Mouse (Mus musculus): ENCODE data around the gene Agpat1. TPM values are rescaled to one million over a fixed set of nuclear protein-coding genes. Genes with fewer than 3 reads are reported as not detected.

Agpat1 gene
- polyA plus RNA-seq, 1 experiment from 2014 or later: 122 TPM

- Histone ChIP-seq H3K27me3 (replicated peaks; ENCODE audit: control insufficient read depth, insufficient read depth, low read length) (no peaks in the 10 kb centered on the region), H3K4me1 (ENCODE audit: control insufficient read depth, insufficient read depth, low read depth, low read length) (peaks cover 30% of the 10 kb centered on the region), H3K27ac (ENCODE audit: low read depth, low read length) (peak within 1 kb of the TSS; percentile 78), H3K9me3 (ENCODE audit: control insufficient read depth, low read length) (no peaks in the 10 kb centered on the region), H3K36me3 (ENCODE audit: control insufficient read depth, insufficient read depth, low read length) (peaks cover 4% of the 10 kb centered on the region; the same call in 1 of the 2 replicates), H3K4me3 (ENCODE audit: low read length) (peak within 1 kb of the TSS; percentile 67), H3K4me2 (ENCODE audit: low read length) (peak within 1 kb of the TSS; percentile 75), H3K9ac (ENCODE audit: low read depth, low read length) (peak within 1 kb of the TSS; percentile 75)
- WGBS: 0% methylated on average over 16 of the region's 16 CpGs
- ATAC-seq: peak; percentile 82
Measured at GRCm38 (mm10) chr17:34644608-34645007, 40.5 kb downstream of the Agpat1 start, which contains the start of gene Fkbpl. Fkbpl (plus strand) TSS chr17:34644764.

DNA sequence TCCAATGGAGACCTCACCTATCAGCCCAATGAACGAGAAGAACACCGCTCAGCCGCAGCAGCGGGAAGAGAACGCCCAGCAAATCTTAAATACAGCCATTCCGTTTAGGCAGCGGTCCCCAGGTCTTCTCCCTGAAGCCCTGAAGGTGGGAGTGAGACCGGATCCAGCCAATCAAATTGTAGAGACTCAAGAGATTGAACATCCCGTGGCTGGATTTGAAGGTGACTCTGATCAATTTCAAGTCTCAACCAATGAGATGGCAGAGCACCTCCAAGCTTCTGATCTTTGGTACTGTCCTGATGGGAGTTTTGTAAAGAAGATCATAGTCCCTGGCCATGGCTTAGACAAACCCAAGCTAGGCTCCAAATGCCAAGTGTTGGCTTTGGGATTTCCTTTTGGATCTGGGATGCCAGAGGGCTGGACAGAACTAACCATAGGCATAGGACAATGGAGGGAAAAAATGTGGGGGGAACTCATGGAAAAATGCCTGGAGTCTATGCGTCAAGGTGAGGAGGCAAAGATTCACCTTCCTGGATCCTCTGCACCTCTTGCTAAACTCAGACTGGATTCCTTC lies 41.3 kb downstream of the Agpat1 start:
- Histone ChIP-seq H3K4me2 (ENCODE audit: low read length) (peak overlapping the region; percentile 75), H3K27ac (ENCODE audit: low read depth, low read length) (no peak overlapping the region; the same call in 1 of the 2 replicates), H3K36me3 (ENCODE audit: control insufficient read depth, insufficient read depth, low read length) (peaks cover 4% of the 10 kb centered on the region; the same call in 1 of the 2 replicates), H3K4me3 (ENCODE audit: low read length) (peak overlapping the region; percentile 67), H3K4me1 (ENCODE audit: control insufficient read depth, insufficient read depth, low read depth, low read length) (peaks cover 30% of the 10 kb centered on the region), H3K27me3 (replicated peaks; ENCODE audit: control insufficient read depth, insufficient read depth, low read length) (no peaks in the 10 kb centered on the region), H3K9ac (ENCODE audit: low read depth, low read length) (peak overlapping the region; percentile 75), H3K9me3 (ENCODE audit: control insufficient read depth, low read length) (no peaks in the 10 kb centered on the region)
- 48% methylated on average over 10 of the region's 10 CpGs for WGBS
- no peak for ATAC-seq

GRCm38 (mm10) chr17:34645831-34646511 lies 41.9 kb downstream of the Agpat1 start:
- H3K27ac ChIP-seq (ENCODE audit: low read depth, low read length): no peak overlapping the region

DNA sequence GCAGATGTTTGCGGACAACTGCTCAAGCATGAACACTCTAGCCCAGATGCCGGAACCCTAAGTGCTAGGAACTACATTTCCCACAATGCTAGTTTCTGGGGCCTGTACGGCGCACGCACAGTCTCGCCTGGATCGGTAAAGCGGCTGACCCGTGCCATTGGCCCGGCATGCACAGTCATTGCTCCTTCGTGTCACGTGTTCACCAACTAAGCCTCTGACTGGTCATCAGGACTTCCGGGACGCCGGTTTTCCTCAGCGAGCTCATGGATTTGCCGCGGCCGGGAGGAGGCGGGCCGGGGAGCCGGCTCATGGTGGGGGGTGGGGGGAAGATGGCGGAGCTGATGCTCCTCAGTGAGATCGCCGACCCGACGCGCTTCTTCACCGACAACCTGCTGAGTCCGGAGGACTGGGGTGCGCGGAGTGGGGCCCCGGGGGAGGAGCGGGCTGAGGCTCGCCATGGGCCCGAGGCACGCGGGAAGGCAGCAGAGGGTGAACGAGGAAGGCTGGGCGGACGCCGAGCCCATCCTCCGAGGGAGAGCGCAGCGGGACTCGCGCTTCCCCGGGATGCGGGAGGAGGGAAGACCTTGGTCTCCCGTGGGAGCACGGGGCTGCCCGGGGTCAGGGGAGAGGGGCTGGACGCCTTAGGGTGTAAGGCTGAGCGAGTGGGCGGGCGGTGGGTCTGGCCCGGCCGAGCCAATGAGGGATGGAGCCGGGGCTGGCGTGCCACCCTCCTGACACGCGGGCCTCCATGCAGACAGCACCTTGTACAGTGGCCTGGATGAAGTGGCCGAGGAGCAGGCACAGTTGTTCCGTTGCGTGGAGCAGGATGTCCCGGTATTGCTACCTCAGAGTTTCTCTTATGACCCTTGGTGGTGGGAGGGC lies 43.1 kb downstream of the Agpat1 start, which contains the start of gene Atf6b:
Gene Atf6b, plus strand, starts transcription at position 241 of the 882 bp plus-strand sequence.
- H3K4me3 ChIP-seq (ENCODE audit: low read length): peak within 1 kb of the TSS; percentile 74
- peak within 1 kb of the TSS; percentile 82 for H3K4me2 ChIP-seq (ENCODE audit: low read length)
- no peaks in the 10 kb centered on the region for H3K27me3 ChIP-seq (replicated peaks; ENCODE audit: control insufficient read depth, insufficient read depth, low read length)
- H3K27ac ChIP-seq (ENCODE audit: low read depth, low read length): peak within 1 kb of the TSS; percentile 76
- H3K36me3 ChIP-seq (ENCODE audit: control insufficient read depth, insufficient read depth, low read length): peaks cover 21% of the 10 kb centered on the region
- under 1% methylated on average over 63 of the region's 66 CpGs for WGBS
- peak; percentile 97 for ATAC-seq
- H3K9me3 ChIP-seq (ENCODE audit: control insufficient read depth, low read length): no peaks in the 10 kb centered on the region
- peak within 1 kb of the TSS; percentile 88 for H3K9ac ChIP-seq (ENCODE audit: low read depth, low read length)
- peaks cover 28% of the 10 kb centered on the region for H3K4me1 ChIP-seq (ENCODE audit: control insufficient read depth, insufficient read depth, low read depth, low read length)

More at GRCm38 (mm10) chr17:34645831-34646511, 41.9 kb downstream of the Agpat1 start:
- H3K4me1 ChIP-seq (ENCODE audit: control insufficient read depth, insufficient read depth, low read depth, low read length): peaks cover 30% of the 10 kb centered on the region
- H3K4me3 ChIP-seq (ENCODE audit: low read length): no peak overlapping the region; the same call in 1 of the 2 replicates
- H3K36me3 ChIP-seq (ENCODE audit: control insufficient read depth, insufficient read depth, low read length): peaks cover 10% of the 10 kb centered on the region
- 77% methylated on average over 30 of the region's 30 CpGs for WGBS
- H3K9me3 ChIP-seq (ENCODE audit: control insufficient read depth, low read length): no peaks in the 10 kb centered on the region
- H3K9ac ChIP-seq (ENCODE audit: low read depth, low read length): no peak overlapping the region
- ATAC-seq: no peak
- H3K4me2 ChIP-seq (ENCODE audit: low read length): peak overlapping the region; percentile 75
- H3K27me3 ChIP-seq (replicated peaks; ENCODE audit: control insufficient read depth, insufficient read depth, low read length): no peaks in the 10 kb centered on the region

DNA sequence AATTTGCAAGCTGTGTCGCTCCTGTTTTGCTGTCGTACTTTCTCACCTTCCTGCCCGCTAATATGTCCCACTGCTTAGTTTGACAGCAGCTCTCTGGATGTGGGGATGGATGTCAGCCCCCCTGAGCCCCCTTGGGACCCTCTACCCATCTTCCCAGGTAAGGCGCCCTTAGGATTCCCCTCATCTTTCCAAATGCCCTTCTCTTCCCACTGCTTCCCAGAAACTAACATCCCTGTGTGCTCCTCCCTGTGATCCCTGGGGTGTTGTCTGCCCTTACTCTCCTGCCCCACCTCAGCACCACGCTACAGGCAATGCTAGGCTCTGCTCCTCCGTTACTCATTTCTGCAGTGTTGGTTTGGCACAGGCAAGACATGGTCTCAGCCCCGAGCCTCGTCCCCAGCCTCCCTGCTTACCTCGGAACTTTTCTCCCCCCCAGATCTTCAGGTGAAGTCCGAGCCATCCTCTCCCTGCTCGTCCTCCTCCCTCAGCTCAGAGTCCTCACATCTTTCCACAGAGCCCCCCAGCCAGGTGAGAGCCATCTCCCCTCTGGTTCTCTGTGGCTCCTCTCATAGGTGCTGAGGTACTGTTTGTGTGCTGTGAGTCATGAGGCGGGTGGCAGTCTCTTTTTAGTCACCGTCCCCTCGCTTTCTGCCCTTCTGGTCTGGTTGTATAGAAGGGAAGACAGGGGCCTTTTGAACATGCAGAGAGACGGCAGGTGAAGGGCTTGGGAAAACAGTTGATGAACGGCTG lies 44.3 kb downstream of the Agpat1 start:
- H3K9ac ChIP-seq (ENCODE audit: low read depth, low read length): no peak overlapping the region

DNA sequence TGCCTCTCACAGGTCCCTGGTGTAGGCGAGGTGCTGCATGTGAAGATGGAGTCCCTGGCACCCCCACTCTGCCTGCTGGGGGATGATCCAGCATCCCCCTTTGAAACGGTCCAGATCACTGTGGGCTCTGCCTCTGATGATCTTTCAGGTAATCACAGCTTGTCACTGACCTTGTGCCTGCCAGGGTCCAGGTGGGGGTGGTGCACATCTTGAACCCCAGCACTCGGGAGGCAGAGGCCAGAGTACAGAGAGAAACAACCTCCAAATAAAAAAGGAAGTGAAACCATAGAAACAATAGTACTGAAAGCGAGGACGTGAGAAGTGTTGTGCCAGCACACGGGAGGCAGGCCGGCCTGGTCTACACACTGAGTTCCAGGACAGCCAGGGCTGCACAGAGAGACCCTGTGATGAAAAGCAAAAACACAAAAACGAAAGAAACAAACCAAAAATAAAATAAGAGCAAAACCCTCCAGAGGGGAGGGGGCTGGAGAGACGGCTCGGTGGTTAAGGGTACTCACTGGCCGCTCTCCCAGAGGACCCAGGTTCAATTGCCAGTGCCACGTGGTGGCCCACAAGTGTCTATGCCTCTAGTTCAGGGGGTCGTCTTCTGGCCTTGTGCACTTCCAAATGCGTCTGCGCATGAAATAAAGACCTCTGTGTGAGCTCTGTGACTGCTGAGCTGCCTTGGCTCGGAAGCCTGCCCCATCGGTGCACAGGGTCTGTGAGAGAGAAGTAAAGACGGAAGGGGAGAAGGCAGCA lies 45.2 kb downstream of the Agpat1 start:
- no peak for ATAC-seq
- H3K36me3 ChIP-seq (ENCODE audit: control insufficient read depth, insufficient read depth, low read length): peaks cover 36% of the 10 kb centered on the region
- no peak overlapping the region for H3K9ac ChIP-seq (ENCODE audit: low read depth, low read length)
- H3K4me1 ChIP-seq (ENCODE audit: control insufficient read depth, insufficient read depth, low read depth, low read length): peaks cover 28% of the 10 kb centered on the region
- H3K27me3 ChIP-seq (replicated peaks; ENCODE audit: control insufficient read depth, insufficient read depth, low read length): no peaks in the 10 kb centered on the region
- no peak overlapping the region for H3K27ac ChIP-seq (ENCODE audit: low read depth, low read length)
- H3K4me2 ChIP-seq (ENCODE audit: low read length): no peak overlapping the region
- H3K4me3 ChIP-seq (ENCODE audit: low read length): no peak overlapping the region
- 91% methylated on average over 18 of the region's 18 CpGs for WGBS
- no peaks in the 10 kb centered on the region for H3K9me3 ChIP-seq (ENCODE audit: control insufficient read depth, low read length)

More for the DNA sequence above, 44.3 kb downstream of the Agpat1 start:
- H3K4me1 ChIP-seq (ENCODE audit: control insufficient read depth, insufficient read depth, low read depth, low read length): peaks cover 28% of the 10 kb centered on the region
- 90% methylated on average over 16 of the region's 16 CpGs for WGBS
- H3K27ac ChIP-seq (ENCODE audit: low read depth, low read length): no peak overlapping the region
- no peaks in the 10 kb centered on the region for H3K27me3 ChIP-seq (replicated peaks; ENCODE audit: control insufficient read depth, insufficient read depth, low read length)
- H3K9me3 ChIP-seq (ENCODE audit: control insufficient read depth, low read length): no peaks in the 10 kb centered on the region
- no peak for ATAC-seq
- H3K4me3 ChIP-seq (ENCODE audit: low read length): peak overlapping the region; percentile 74
- H3K36me3 ChIP-seq (ENCODE audit: control insufficient read depth, insufficient read depth, low read length): peaks cover 32% of the 10 kb centered on the region
- peak overlapping the region; percentile 82 for H3K4me2 ChIP-seq (ENCODE audit: low read length)

DNA sequence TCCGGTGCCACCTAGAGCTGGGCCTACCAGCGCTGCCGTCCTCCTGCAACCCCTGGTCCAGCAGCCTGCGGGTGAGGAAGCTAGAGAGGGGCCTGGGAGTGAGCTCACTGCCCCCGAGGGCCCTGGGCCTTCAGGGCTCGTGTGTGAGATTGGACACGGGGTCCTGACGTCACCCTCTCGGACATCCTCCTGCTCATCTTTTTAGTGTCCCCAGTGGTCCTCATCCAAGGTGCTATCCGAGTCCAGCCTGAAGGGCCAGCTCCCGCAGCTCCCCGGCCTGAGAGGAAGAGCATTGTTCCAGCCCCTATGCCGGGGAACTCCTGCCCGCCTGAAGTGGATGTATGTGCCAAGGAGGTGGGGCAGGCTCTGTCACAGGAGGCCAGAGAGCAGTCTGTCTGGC lies 46.7 kb downstream of the Agpat1 start:
- Histone ChIP-seq H3K27ac (ENCODE audit: low read depth, low read length) (no peak overlapping the region), H3K4me1 (ENCODE audit: control insufficient read depth, insufficient read depth, low read depth, low read length) (peaks cover 24% of the 10 kb centered on the region), H3K9me3 (ENCODE audit: control insufficient read depth, low read length) (no peaks in the 10 kb centered on the region), H3K4me3 (ENCODE audit: low read length) (no peak overlapping the region), H3K36me3 (ENCODE audit: control insufficient read depth, insufficient read depth, low read length) (peaks cover 39% of the 10 kb centered on the region), H3K4me2 (ENCODE audit: low read length) (no peak overlapping the region), H3K27me3 (replicated peaks; ENCODE audit: control insufficient read depth, insufficient read depth, low read length) (no peaks in the 10 kb centered on the region), H3K9ac (ENCODE audit: low read depth, low read length) (no peak overlapping the region)
- ATAC-seq: no peak
- 91% methylated on average over 14 of the region's 14 CpGs for WGBS
